Mouse (Mus musculus): Measurements from ENCODE around the gene Adcy6. TPM values are rescaled to one million over a fixed set of nuclear protein-coding genes. Genes with fewer than 3 reads are reported as not detected.
A peak's percentile ranks its signal among the peaks of the same experiment; 100 is the strongest.

Gene Adcy6
- polyA plus RNA-seq, 1 experiment from 2014 or later: 10.6 TPM

DNA sequence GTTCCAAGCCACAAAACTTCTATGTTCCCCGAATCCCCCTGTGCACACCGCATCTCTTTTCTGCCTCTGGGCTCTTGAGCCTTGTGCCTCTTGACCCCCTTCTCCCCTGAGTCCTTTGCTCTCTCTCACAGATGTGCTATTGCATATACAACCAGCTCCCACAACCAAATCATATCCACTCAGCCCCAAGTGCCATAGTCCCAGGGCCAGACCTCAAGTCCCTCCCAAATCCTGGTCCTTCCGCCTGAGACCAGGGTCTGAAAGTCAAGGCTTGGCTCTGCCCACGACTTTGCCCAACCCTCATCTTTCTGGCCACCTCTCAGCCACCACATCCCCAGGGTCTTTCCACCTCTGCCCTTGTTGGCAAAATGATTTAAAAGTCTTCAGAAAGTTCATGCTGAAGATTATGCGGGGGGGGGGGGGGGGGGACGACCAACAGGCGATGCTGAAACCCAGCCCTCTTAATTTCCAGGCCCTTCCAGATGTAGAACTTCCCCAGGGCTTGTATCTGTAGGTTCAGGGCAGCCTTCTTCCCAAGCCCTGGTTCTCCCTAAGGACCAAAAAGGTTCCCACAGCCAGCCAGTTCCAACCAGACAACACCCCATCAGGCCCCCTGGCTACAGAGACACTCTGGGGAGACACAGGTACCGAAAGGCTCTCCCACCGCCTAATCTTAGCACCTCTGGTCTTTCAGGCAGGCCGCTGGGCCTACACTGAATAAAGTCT, 1.7 kb downstream of the Adcy6 start:
- H3K9me3 ChIP-seq: no peaks in the 10 kb centered on the region
- peaks cover 33% of the 10 kb centered on the region for H3K4me1 ChIP-seq (replicated peaks)
- peak overlapping the region; percentile 92 for H3K4me2 ChIP-seq
- H3K36me3 ChIP-seq: peaks cover 12% of the 10 kb centered on the region
- ATAC-seq (ENCODE audit: low FRiP score, low read depth): peak; percentile 19; the same call in 1 of the 2 replicates
- H3K4me3 ChIP-seq: peak overlapping the region; percentile 81
- peak overlapping the region; percentile 87 for H3K27ac ChIP-seq (replicated peaks)
- 9% methylated on average over 10 of the region's 10 CpGs for WGBS
- peak overlapping the region; percentile 91 for H3K9ac ChIP-seq
- H3K27me3 ChIP-seq: no peaks in the 10 kb centered on the region

GRCm38 (mm10) chr15:98607557-98607956, 2.3 kb downstream of the Adcy6 start:
- Histone ChIP-seq H3K27ac (replicated peaks) (0 out of 2 replicates have a peak overlapping the region, but pooled peaks have one; percentile 38), H3K4me2 (peak overlapping the region; percentile 92), H3K9ac (peak overlapping the region; percentile 91; the same call in 1 of the 2 replicates), H3K4me3 (peak overlapping the region; percentile 81), H3K36me3 (peaks cover 15% of the 10 kb centered on the region), H3K4me1 (replicated peaks) (peaks cover 39% of the 10 kb centered on the region), H3K9me3 (no peaks in the 10 kb centered on the region), H3K27me3 (no peaks in the 10 kb centered on the region)
- ATAC-seq (ENCODE audit: low FRiP score, low read depth): no peak
- WGBS: 20% methylated on average over 4 of the region's 4 CpGs

GRCm38 (mm10) chr15:98606739-98607138, 3.1 kb downstream of the Adcy6 start:
- peaks cover 15% of the 10 kb centered on the region for H3K36me3 ChIP-seq
- H3K4me1 ChIP-seq (replicated peaks): peaks cover 47% of the 10 kb centered on the region
- no peak overlapping the region for H3K4me3 ChIP-seq
- WGBS: 71% methylated on average over 9 of the region's 9 CpGs
- no peak for ATAC-seq (ENCODE audit: low FRiP score, low read depth)
- H3K9me3 ChIP-seq: no peaks in the 10 kb centered on the region
- no peak overlapping the region for H3K27ac ChIP-seq (replicated peaks)
- no peaks in the 10 kb centered on the region for H3K27me3 ChIP-seq
- no peak overlapping the region for H3K9ac ChIP-seq
- H3K4me2 ChIP-seq: 0 out of 2 replicates have a peak overlapping the region, but pooled peaks have one; percentile 92

GRCm38 (mm10) chr15:98606051-98606536, 3.8 kb downstream of the Adcy6 start:
- ATAC-seq (ENCODE audit: low FRiP score, low read depth): no peak
- H3K4me3 ChIP-seq: no peak overlapping the region
- no peaks in the 10 kb centered on the region for H3K9me3 ChIP-seq
- H3K9ac ChIP-seq: no peak overlapping the region
- H3K27me3 ChIP-seq: no peaks in the 10 kb centered on the region
- H3K4me1 ChIP-seq (replicated peaks): peaks cover 49% of the 10 kb centered on the region
- peaks cover 19% of the 10 kb centered on the region for H3K36me3 ChIP-seq
- no peak overlapping the region for H3K27ac ChIP-seq (replicated peaks)
- 91% methylated on average over 12 of the region's 12 CpGs for WGBS
- H3K4me2 ChIP-seq: no peak overlapping the region

- H3K9me3 ChIP-seq: no peaks in the 10 kb centered on the region
- 92% methylated on average over 24 of the region's 24 CpGs for WGBS
- no peak overlapping the region for H3K9ac ChIP-seq
- H3K27me3 ChIP-seq: no peaks in the 10 kb centered on the region
- peaks cover 42% of the 10 kb centered on the region for H3K4me1 ChIP-seq (replicated peaks)
- no peak overlapping the region for H3K4me2 ChIP-seq
- H3K27ac ChIP-seq (replicated peaks): no peak overlapping the region
- peaks cover 23% of the 10 kb centered on the region for H3K36me3 ChIP-seq
- no peak for ATAC-seq (ENCODE audit: low FRiP score, low read depth)
- H3K4me3 ChIP-seq: no peak overlapping the region
These were observed 5.8 kb downstream of the Adcy6 start for GRCm38 (mm10) chr15:98604041-98604575.

- no peak overlapping the region for H3K27ac ChIP-seq (replicated peaks)
- no peak for ATAC-seq (ENCODE audit: low FRiP score, low read depth)
- no peak overlapping the region for H3K9ac ChIP-seq
- no peak overlapping the region for H3K4me3 ChIP-seq
- H3K36me3 ChIP-seq: peaks cover 30% of the 10 kb centered on the region
- peak overlapping the region; percentile 27; the same call in 1 of the 2 replicates for H3K4me2 ChIP-seq
- peaks cover 34% of the 10 kb centered on the region for H3K4me1 ChIP-seq (replicated peaks)
- no peaks in the 10 kb centered on the region for H3K9me3 ChIP-seq
- H3K27me3 ChIP-seq: no peaks in the 10 kb centered on the region
- WGBS: 62% methylated on average over 4 of the region's 4 CpGs
These were observed 6.9 kb downstream of the Adcy6 start for GRCm38 (mm10) chr15:98602921-98603458.

DNA sequence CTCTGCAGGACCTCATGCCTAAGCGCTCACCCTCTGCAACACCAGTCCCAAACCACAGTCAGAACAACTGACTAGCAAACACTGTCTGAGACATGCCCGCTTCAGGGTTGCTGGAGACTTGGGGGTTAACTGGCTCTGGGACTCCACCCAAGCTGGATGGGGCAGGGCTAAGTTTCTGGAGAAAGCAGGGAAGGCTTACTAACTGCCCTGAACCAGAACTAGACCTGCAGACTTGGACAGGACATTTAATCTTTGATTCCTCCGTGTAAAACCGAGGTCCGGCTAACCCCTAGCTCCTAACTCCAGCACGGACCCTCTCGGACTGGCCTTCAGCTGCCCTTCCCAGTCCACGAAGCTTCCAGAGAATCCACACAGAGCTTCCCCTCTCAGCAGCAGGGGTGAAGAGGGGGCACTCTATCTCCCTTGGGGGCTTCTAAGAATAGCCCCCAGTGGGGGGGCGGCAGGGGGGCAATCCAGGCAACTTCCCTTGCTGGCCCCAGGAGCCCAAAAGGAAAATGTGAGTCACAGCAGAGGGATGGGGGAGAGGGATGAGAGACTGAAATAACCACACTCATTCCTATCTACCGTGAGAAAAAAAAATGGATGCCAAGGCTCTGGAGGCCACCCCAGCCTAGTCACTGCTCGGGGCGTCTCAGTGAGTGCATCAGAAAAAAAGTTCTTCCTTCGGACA, 7.5 kb downstream of the Adcy6 start:
- peak overlapping the region; percentile 27; the same call in 1 of the 2 replicates for H3K4me2 ChIP-seq
- 69% methylated on average over 13 of the region's 13 CpGs for WGBS
- H3K9ac ChIP-seq: no peak overlapping the region
- peaks cover 28% of the 10 kb centered on the region for H3K4me1 ChIP-seq (replicated peaks)
- H3K27ac ChIP-seq (replicated peaks): no peak overlapping the region
- H3K9me3 ChIP-seq: no peaks in the 10 kb centered on the region
- H3K27me3 ChIP-seq: no peaks in the 10 kb centered on the region
- peaks cover 37% of the 10 kb centered on the region for H3K36me3 ChIP-seq
- ATAC-seq (ENCODE audit: low FRiP score, low read depth): no peak
- H3K4me3 ChIP-seq: no peak overlapping the region

- Histone ChIP-seq H3K4me2 (peak overlapping the region; percentile 27; the same call in 1 of the 2 replicates), H3K27ac (replicated peaks) (no peak overlapping the region), H3K4me1 (replicated peaks) (peaks cover 23% of the 10 kb centered on the region), H3K9ac (no peak overlapping the region), H3K27me3 (no peaks in the 10 kb centered on the region), H3K9me3 (no peaks in the 10 kb centered on the region), H3K36me3 (peaks cover 42% of the 10 kb centered on the region), H3K4me3 (no peak overlapping the region)
- no peak for ATAC-seq (ENCODE audit: low FRiP score, low read depth)
- 80% methylated on average over 7 of the region's 7 CpGs for WGBS
These were observed 8.1 kb downstream of the Adcy6 start for GRCm38 (mm10) chr15:98601832-98602190.

DNA sequence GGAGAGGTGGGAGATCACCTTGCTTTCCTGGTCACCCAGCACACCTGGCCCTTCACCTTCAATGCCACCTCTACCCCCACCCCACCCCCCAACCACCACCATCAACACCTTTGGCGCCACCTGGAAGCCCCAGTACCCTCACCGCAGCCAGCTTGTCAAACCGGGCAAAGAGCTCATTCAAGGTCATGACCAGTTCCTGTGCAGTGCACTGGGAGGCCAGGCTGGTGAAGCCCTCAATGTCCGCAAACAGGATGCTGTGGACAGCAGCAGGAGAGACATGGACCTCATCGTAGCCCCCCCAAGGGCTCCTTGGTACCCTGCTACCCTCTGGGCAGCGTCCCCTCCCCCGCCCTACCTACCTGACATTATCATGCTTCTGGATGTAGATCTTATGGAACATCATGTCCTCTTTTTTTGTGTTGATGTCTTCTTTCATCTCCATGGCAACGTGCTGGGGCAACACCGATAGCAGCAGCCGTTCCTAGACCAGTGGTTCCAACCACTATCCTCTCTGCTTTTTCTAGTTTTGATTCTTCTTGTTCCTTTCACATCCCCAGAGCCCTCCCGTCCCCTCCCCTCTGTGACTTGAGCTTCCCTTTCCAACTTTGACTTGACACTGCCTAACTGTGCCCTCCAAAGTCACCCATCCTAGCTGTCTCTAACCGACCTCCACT, 9.7 kb downstream of the Adcy6 start:
- no peak overlapping the region for H3K4me3 ChIP-seq
- peaks cover 57% of the 10 kb centered on the region for H3K36me3 ChIP-seq
- H3K27ac ChIP-seq (replicated peaks): no peak overlapping the region
- H3K9me3 ChIP-seq: no peaks in the 10 kb centered on the region
- H3K4me2 ChIP-seq: no peak overlapping the region
- peaks cover 20% of the 10 kb centered on the region for H3K4me1 ChIP-seq (replicated peaks)
- H3K27me3 ChIP-seq: no peaks in the 10 kb centered on the region
- ATAC-seq (ENCODE audit: low FRiP score, low read depth): no peak
- 75% methylated on average over 12 of the region's 12 CpGs for WGBS
- no peak overlapping the region for H3K9ac ChIP-seq

DNA sequence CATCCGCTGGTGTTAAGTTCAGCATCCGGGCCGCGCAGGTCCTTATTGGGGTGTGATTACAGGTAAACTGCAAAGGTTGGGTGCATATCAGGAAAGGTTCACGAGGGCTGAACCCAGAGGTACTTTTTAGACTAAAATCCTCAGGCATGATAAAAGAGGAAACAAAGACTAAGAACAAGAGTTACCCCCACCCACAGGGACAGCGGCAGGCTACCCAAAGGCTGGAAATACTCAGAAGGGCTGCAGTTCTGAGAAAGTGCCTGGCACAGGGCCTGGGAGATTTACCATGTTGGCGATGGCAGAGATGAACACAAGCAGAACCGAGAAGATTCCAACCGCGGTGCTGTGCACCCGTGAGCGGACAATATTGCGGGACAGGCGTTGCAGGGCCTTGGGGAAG, 13.3 kb downstream of the Adcy6 start:
- Histone ChIP-seq H3K4me2 (no peak overlapping the region), H3K9ac (no peak overlapping the region), H3K4me3 (no peak overlapping the region), H3K4me1 (replicated peaks) (no peaks in the 10 kb centered on the region), H3K27ac (replicated peaks) (no peak overlapping the region), H3K27me3 (no peaks in the 10 kb centered on the region), H3K36me3 (peaks cover 73% of the 10 kb centered on the region), H3K9me3 (no peaks in the 10 kb centered on the region)
- 95% methylated on average over 14 of the region's 14 CpGs for whole genome bisulfite sequencing
- ATAC-seq (ENCODE audit: low FRiP score, low read depth): no peak

- 92% methylated on average over 5 of the region's 5 CpGs for WGBS
- peaks cover 69% of the 10 kb centered on the region for H3K36me3 ChIP-seq
These were observed 14.8 kb downstream of the Adcy6 start for GRCm38 (mm10) chr15:98595049-98595448.

More at GRCm38 (mm10) chr15:98595049-98595448, 14.8 kb downstream of the Adcy6 start:
- Histone ChIP-seq H3K27me3 (no peaks in the 10 kb centered on the region), H3K4me3 (no peak overlapping the region), H3K4me2 (no peak overlapping the region), H3K9me3 (no peaks in the 10 kb centered on the region), H3K9ac (no peak overlapping the region), H3K4me1 (replicated peaks) (no peaks in the 10 kb centered on the region), H3K27ac (replicated peaks) (no peak overlapping the region)
- no peak for ATAC-seq (ENCODE audit: low FRiP score, low read depth)
